Mouse (Mus musculus): ENCODE results near the gene Pltp. TPM values are rescaled to one million over a fixed set of nuclear protein-coding genes. Genes with fewer than 3 reads are reported as not detected.

The Pltp gene
- polyA plus RNA-seq, 1 experiment, result 18.0 TPM

DNA sequence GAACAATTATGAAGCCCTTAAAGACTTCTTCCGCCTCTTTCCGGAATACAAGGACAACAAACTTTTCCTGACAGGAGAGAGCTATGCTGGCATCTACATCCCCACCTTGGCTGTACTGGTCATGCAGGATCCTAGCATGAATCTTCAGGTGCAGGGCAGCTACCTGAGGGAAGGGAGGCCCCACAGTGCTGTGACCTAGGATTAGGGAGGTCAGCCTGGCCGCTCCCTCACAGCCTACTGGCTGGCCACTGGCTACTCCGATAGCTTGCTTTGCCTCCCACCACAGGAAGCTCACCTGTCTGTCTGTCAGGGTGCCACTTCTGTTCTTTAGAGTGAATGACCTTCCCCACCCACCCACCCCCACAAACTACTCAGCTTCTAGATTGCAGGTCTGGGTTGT is 22.3 kb downstream of the Pltp start:
- H3K27ac ChIP-seq (ENCODE audit: control insufficient read depth, insufficient read depth, low read depth, low read length), result no peak overlapping the region
- peaks cover 18% of the 10 kb centered on the region for H3K4me1 ChIP-seq (ENCODE audit: control insufficient read depth, insufficient read depth, low read length)
- no peak for TF ChIP-seq POLR2A (IDR thresholded peaks at IDR 0.05; ENCODE audit: control insufficient read depth, low read depth, low read length)
- no peak for TF ChIP-seq CTCF (IDR thresholded peaks at IDR 0.05; ENCODE audit: control insufficient read depth, insufficient read depth, insufficient replicate concordance, low read depth, low read length)
- no peak overlapping the region for H3K4me3 ChIP-seq (ENCODE audit: control insufficient read depth, low read depth, low read length)
- H3K36me3 ChIP-seq (ENCODE audit: control insufficient read depth, insufficient read depth, low read length), result no peaks in the 10 kb centered on the region
- H3K27me3 ChIP-seq (ENCODE audit: control insufficient read depth, insufficient read depth, low read length), result no peaks in the 10 kb centered on the region

DNA sequence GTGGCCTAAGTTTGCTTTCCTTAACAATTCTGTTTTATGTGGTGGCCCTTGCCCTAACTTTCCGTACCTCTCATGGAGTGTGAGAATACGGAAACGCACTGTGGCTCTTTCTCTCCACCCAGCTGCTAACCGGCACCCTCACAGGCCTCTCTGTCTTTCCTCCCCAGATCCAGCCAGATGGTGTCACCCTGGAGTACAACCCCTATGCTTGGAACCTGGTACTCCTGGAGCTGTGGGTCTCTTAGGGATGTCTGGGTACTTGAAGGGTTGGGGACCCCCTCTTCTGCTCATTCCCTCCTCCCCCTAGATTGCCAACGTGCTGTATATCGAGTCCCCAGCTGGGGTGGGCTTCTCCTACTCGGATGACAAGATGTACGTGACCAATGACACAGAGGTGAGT is 23.0 kb downstream of the Pltp start:
- Histone ChIP-seq H3K27ac (ENCODE audit: control insufficient read depth, insufficient read depth, low read depth, low read length) (no peak overlapping the region), H3K4me1 (ENCODE audit: control insufficient read depth, insufficient read depth, low read length) (peaks cover 18% of the 10 kb centered on the region), H3K4me3 (ENCODE audit: control insufficient read depth, low read depth, low read length) (no peak overlapping the region; the same call in 1 of the 2 replicates), H3K36me3 (ENCODE audit: control insufficient read depth, insufficient read depth, low read length) (no peaks in the 10 kb centered on the region), H3K27me3 (ENCODE audit: control insufficient read depth, insufficient read depth, low read length) (no peaks in the 10 kb centered on the region)
- TF ChIP-seq POLR2A (IDR thresholded peaks at IDR 0.05; ENCODE audit: control insufficient read depth, low read depth, low read length) (no peak), CTCF (IDR thresholded peaks at IDR 0.05; ENCODE audit: control insufficient read depth, insufficient read depth, insufficient replicate concordance, low read depth, low read length) (no peak)

DNA sequence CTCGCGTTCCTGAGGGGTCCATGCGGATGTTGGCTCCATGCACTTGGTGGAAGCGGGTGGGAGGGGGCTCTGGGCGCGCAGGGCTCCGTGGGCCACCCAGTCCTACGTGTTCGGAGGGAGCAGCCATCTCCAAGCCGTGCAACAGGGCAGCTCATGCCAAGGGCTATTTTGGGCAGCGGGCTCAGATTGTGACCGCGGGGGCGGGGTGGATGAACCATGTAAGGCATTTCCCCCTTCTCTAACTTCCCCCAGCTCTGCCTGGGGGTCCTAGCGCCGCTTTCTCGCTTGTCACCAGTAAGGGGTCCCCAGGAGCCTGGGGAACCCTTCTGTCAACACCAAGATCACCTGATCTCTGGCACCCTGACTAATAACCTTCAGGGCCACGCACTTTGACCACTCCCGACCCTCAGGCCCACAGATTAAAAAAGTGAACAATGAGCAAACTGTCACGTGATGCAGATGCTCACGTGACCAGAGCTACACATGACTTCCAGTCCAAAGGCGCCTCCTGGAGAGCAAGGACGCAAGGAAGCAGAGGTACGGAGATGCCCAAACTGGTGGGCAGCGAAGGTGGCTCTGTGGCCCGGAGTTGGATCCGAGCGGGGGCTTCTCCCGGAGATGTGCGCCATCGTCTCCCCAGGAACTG is 24.1 kb downstream of the Pltp start, which contains the start of gene Neurl2:
Gene Neurl2, minus strand, starts transcription at position 143 of the 646 bp plus-strand sequence.
- H3K36me3 ChIP-seq (ENCODE audit: control insufficient read depth, insufficient read depth, low read length), result no peaks in the 10 kb centered on the region
- no peak for TF ChIP-seq POLR2A (IDR thresholded peaks at IDR 0.05; ENCODE audit: control insufficient read depth, low read depth, low read length)
- no peak for TF ChIP-seq CTCF (IDR thresholded peaks at IDR 0.05; ENCODE audit: control insufficient read depth, insufficient read depth, insufficient replicate concordance, low read depth, low read length)
- peak within 1 kb of the TSS; percentile 43 for H3K27ac ChIP-seq (ENCODE audit: control insufficient read depth, insufficient read depth, low read depth, low read length)
- H3K4me3 ChIP-seq (ENCODE audit: control insufficient read depth, low read depth, low read length), result peak within 1 kb of the TSS; percentile 84
- peaks cover 18% of the 10 kb centered on the region for H3K4me1 ChIP-seq (ENCODE audit: control insufficient read depth, insufficient read depth, low read length)
- no peaks in the 10 kb centered on the region for H3K27me3 ChIP-seq (ENCODE audit: control insufficient read depth, insufficient read depth, low read length)

DNA sequence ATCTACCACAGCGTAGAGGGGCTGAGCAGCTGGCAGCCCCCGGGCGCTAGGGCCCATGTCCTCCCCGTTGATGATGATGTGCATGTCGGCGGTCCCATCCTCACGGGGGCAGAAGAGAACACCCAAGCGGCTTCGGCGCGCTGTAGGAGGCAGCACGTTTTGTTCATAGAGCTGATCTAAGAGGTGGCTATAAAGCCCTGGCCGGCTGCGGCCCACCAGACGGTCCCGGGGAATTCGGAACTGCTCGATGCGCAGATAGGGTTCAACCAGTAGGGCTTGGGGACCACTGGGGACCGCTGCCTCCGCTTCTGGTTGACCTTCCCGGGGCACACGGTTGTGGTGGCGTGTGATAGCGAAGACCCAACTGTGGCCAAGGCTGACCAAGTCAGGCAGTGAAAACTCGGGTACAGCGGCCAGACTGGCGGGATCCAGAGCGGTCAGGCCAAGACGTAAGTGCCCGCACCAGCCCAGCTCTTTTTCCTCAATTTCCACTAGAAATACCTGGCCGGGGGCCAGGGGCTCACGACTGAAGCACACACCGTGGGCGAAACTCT is 24.7 kb downstream of the Pltp start, which contains the start of gene Ctsa:
Gene Ctsa, plus strand, starts transcription at position 126 of the 554 bp plus-strand sequence.
- peak within 1 kb of the TSS; percentile 43 for H3K27ac ChIP-seq (ENCODE audit: control insufficient read depth, insufficient read depth, low read depth, low read length)
- H3K36me3 ChIP-seq (ENCODE audit: control insufficient read depth, insufficient read depth, low read length), result no peaks in the 10 kb centered on the region
- TF ChIP-seq CTCF (IDR thresholded peaks at IDR 0.05; ENCODE audit: control insufficient read depth, insufficient read depth, insufficient replicate concordance, low read depth, low read length) (0 out of 2 replicates have a peak, but pooled peaks have one; percentile 31), POLR2A (IDR thresholded peaks at IDR 0.05; ENCODE audit: control insufficient read depth, low read depth, low read length) (no peak)
- H3K4me1 ChIP-seq (ENCODE audit: control insufficient read depth, insufficient read depth, low read length), result peaks cover 18% of the 10 kb centered on the region
- H3K27me3 ChIP-seq (ENCODE audit: control insufficient read depth, insufficient read depth, low read length), result no peaks in the 10 kb centered on the region
- peak within 1 kb of the TSS; percentile 84 for H3K4me3 ChIP-seq (ENCODE audit: control insufficient read depth, low read depth, low read length)

DNA sequence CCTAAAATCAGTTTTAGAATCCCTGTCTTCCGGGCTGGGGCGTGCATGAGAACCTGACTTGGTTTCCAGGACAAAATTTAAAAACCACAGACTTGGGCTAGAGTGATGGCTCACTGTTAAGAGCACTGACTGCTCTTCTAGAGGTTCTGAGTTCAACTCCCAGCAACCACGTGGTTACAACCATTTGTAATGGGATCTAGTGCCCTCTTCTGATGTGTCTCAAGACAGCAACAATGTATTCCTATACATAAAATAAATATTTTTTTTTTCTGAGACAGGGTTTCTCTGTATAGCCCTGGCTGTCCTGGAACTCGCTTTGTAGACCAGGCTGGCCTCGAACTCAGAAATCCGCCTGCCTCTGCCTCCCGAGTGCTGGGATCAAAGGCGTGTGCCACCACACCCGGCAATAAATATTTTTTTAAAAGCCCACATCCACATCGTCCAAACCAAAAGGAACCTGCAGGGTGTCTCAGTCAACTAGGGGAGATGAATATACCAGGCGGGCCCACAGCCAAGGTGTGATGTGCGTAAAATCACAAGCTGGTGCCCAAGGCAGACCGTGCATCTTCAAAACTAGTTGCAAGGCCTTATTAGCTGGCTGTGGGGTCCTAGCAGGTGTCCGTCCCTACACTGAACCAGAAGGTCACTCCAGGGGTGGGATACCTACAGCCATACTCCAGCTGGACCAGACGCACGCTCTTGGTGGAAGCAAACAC is 25.3 kb downstream of the Pltp start:
- no peak overlapping the region for H3K27ac ChIP-seq (ENCODE audit: control insufficient read depth, insufficient read depth, low read depth, low read length)
- no peaks in the 10 kb centered on the region for H3K36me3 ChIP-seq (ENCODE audit: control insufficient read depth, insufficient read depth, low read length)
- H3K4me3 ChIP-seq (ENCODE audit: control insufficient read depth, low read depth, low read length), result no peak overlapping the region; the same call in 1 of the 2 replicates

DNA sequence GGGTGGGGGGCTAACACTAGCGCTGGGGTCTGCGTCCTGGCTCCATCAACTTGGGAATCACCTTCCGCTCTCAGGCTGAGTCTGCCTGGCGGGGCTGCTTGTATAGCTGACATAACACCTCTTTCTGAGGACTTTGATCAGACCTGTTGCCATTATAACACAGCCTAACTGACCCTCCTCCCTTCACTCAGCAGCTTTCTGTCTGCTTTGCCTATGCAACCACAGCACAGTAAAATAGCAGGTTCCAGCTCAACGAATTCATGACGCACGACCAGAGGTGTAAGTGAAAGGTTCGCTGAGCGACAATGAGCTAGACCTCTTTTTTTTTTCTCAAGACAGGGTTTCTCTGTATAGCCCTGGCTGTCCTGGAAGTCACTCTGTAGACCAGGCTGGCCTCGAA is 26.5 kb downstream of the Pltp start:
- Histone ChIP-seq H3K4me3 (ENCODE audit: control insufficient read depth, low read depth, low read length) (peak overlapping the region; percentile 32; the same call in 1 of the 2 replicates), H3K27ac (ENCODE audit: control insufficient read depth, insufficient read depth, low read depth, low read length) (no peak overlapping the region), H3K36me3 (ENCODE audit: control insufficient read depth, insufficient read depth, low read length) (no peaks in the 10 kb centered on the region), H3K27me3 (ENCODE audit: control insufficient read depth, insufficient read depth, low read length) (no peaks in the 10 kb centered on the region), H3K4me1 (ENCODE audit: control insufficient read depth, insufficient read depth, low read length) (peaks cover 18% of the 10 kb centered on the region)
- TF ChIP-seq CTCF (IDR thresholded peaks at IDR 0.05; ENCODE audit: control insufficient read depth, insufficient read depth, insufficient replicate concordance, low read depth, low read length), result no peak
- TF ChIP-seq POLR2A (IDR thresholded peaks at IDR 0.05; ENCODE audit: control insufficient read depth, low read depth, low read length), result no peak

More for the DNA sequence above, 25.3 kb downstream of the Pltp start:
- TF ChIP-seq POLR2A (IDR thresholded peaks at IDR 0.05; ENCODE audit: control insufficient read depth, low read depth, low read length) (no peak), CTCF (IDR thresholded peaks at IDR 0.05; ENCODE audit: control insufficient read depth, insufficient read depth, insufficient replicate concordance, low read depth, low read length) (no peak)
- H3K27me3 ChIP-seq (ENCODE audit: control insufficient read depth, insufficient read depth, low read length), result no peaks in the 10 kb centered on the region
- peaks cover 18% of the 10 kb centered on the region for H3K4me1 ChIP-seq (ENCODE audit: control insufficient read depth, insufficient read depth, low read length)

DNA sequence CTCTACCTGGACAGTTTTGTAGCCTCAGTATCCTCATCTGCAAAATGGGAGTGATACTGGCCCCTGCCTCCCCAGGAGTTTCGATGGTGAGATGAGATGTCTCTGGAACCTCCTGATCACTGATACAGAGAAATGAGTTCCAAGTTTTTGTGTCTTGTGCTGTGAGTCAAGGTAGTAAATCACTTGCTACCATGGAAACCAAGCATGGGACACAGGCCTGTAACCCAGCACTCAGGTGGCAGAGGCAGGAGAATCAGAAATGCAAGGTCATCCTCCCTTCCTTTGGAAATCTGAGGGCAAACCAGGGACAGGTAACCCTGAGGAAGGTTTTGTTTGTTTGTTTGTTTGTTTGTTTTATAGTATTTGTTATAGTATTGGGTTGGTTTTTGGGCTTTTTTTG is 28.4 kb downstream of the Pltp start:
- TF ChIP-seq POLR2A (IDR thresholded peaks at IDR 0.05; ENCODE audit: control insufficient read depth, low read depth, low read length), result no peak
- no peak for TF ChIP-seq CTCF (IDR thresholded peaks at IDR 0.05; ENCODE audit: control insufficient read depth, insufficient read depth, insufficient replicate concordance, low read depth, low read length)
- no peaks in the 10 kb centered on the region for H3K36me3 ChIP-seq (ENCODE audit: control insufficient read depth, insufficient read depth, low read length)
- H3K4me1 ChIP-seq (ENCODE audit: control insufficient read depth, insufficient read depth, low read length), result peaks cover 16% of the 10 kb centered on the region
- no peaks in the 10 kb centered on the region for H3K27me3 ChIP-seq (ENCODE audit: control insufficient read depth, insufficient read depth, low read length)
- peak overlapping the region; percentile 23 for H3K4me3 ChIP-seq (ENCODE audit: control insufficient read depth, low read depth, low read length)
- H3K27ac ChIP-seq (ENCODE audit: control insufficient read depth, insufficient read depth, low read depth, low read length), result peak overlapping the region; percentile 9; the same call in 1 of the 2 replicates
